Mouse (Mus musculus): Measurements from ENCODE around the gene F5.

The F5 gene

GRCm38 (mm10) chr1:164241494-164241893 is 89.9 kb downstream of the F5 start:
- no peak for DNase-seq

GRCm38 (mm10) chr1:164242809-164243208 is 91.2 kb downstream of the F5 start:
- no peak for DNase-seq

- no peak for DNase-seq
These were observed 95.8 kb downstream of the F5 start for GRCm38 (mm10) chr1:164247442-164247841.

GRCm38 (mm10) chr1:164247971-164248370 is 96.3 kb downstream of the F5 start:
- DNase-seq: peak in 1 of 2 experiments; percentile 20

GRCm38 (mm10) chr1:164248465-164249331 is 97.1 kb downstream of the F5 start, which contains the start of gene Slc19a2:
Slc19a2 (plus strand) TSS chr1:164249046.
- peak; percentile 98 to 100 for DNase-seq

- DNase-seq: no peak
These were observed 97.7 kb downstream of the F5 start for GRCm38 (mm10) chr1:164249332-164249711.

GRCm38 (mm10) chr1:164250391-164251150 is 98.9 kb downstream of the F5 start:
- DNase-seq: no peak

- DNase-seq: no peak
These were observed 99.8 kb downstream of the F5 start for GRCm38 (mm10) chr1:164251438-164251837.

GRCm38 (mm10) chr1:164252551-164252950 is 100.9 kb downstream of the F5 start:
- no peak for DNase-seq

- no peak for DNase-seq
These were observed 103.2 kb downstream of the F5 start for GRCm38 (mm10) chr1:164254836-164255235.

GRCm38 (mm10) chr1:164260171-164261028 is 108.8 kb downstream of the F5 start:
- DNase-seq: no peak

GRCm38 (mm10) chr1:164261553-164261952 is 109.9 kb downstream of the F5 start:
- DNase-seq: no peak
